Mouse (Mus musculus) embryo, embryonic 10 days (tissue): ENCODE results near the gene Tmem29.
"Not testable (repeated sequence)": the region's sequence is repeated elsewhere in the genome, so short reads cannot be mapped to it uniquely, and the experiment has no call there.

ENCODE experiments used
- DNase-seq: peaks from one replicate; pipeline ENCODE4 v3.0.0-alpha.2; 2015; ENCODE audit warnings: low spot score

Tmem29 gene

DNA sequence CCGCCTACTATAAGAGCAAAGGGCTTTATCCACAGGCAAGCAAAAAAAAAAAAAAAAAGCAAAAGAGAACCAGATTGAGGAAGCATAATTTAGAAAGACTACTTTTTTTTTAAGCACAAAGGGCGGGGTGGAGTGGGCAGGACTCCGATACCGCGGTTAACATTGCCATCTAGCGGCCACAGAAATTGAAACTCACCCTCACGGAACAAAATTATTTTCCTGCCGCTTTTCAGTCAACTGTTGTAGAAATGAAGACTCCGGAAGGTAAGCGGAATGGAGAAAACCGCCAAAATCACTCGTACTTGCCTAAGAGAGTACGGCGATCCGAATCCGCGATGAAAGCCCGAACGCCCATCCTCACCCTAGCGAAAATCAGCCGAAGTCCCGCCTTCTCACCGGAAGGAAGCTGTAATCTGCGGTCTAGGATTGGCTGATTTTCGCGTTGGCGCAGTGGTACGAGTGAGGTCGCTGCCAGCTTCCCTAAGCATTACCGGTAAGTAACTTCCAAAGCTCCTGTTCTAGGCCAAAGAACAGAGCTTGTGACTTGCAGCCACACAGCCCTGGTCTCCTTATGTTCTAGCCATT lies at the start of gene Tmem29:
TSS of gene Tmem29 (minus strand) at position 389 of the 585 bp plus-strand sequence.
- DNase-seq: peak; percentile 93

GRCm38 (mm10) chrX:150508696-150509095 lies 49.7 kb upstream of the Tmem29 start:
- no peak for DNase-seq

- DNase-seq: not testable (repeated sequence)
Observed at GRCm38 (mm10) chrX:150487811-150488210, 28.9 kb upstream of the Tmem29 start.

- DNase-seq: not testable (repeated sequence)
Observed at GRCm38 (mm10) chrX:150486314-150487030, 27.5 kb upstream of the Tmem29 start.

GRCm38 (mm10) chrX:150477854-150478780 lies 19.2 kb upstream of the Tmem29 start:
- peak; percentile 88 for DNase-seq

DNA sequence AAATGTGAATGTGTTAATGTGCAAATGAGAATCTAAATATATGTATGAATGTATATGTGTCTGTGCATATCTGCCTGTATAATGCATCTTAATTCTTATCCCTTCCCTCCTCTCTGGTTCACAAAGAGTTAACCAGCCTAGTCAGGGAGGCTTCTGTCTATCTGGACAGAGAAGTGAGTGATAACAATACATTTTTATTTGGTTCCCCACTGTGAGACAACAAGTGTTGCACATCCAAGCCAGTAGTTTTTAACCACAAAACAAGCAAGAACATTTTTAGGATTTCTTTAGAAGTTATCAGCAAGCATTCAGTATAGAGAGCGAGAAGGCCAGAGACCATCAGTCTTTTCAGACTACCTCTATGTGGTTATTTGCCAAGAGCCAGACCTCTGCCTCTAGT lies 12.5 kb upstream of the Tmem29 start:
- DNase-seq: no peak

GRCm38 (mm10) chrX:150468266-150468665 lies 9.3 kb upstream of the Tmem29 start:
- DNase-seq: no peak

- not testable (repeated sequence) for DNase-seq
Observed at GRCm38 (mm10) chrX:150466817-150467216, 7.9 kb upstream of the Tmem29 start.

- no peak for DNase-seq
Observed at GRCm38 (mm10) chrX:150460143-150460542, 1.2 kb upstream of the Tmem29 start.

- DNase-seq: peak; percentile 6
Observed at GRCm38 (mm10) chrX:150459411-150459927, 515 bp upstream of the Tmem29 start.

DNA sequence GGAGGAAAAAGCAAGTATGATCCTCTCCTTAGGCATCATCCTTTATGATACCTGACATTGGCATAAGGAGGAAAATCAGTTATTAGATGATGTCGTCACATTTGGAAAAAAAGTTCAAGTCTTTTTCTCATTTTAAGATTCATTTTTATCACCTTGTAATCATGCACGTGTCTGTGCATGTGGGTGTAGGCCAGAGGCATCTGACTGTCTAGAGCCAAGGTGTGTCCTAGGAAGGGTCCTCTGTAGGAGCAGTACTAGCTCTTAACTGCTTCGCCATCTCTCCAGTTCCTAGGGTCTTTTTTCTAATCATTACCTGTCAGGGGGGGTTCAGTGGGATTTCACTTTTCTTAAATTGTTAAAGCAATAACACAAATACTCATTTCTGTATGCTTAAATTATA lies 818 bp downstream of the Tmem29 start:
- DNase-seq: no peak

- peak; percentile 75 for DNase-seq
Observed at GRCm38 (mm10) chrX:150440505-150441338, 18.2 kb downstream of the Tmem29 start.

DNA sequence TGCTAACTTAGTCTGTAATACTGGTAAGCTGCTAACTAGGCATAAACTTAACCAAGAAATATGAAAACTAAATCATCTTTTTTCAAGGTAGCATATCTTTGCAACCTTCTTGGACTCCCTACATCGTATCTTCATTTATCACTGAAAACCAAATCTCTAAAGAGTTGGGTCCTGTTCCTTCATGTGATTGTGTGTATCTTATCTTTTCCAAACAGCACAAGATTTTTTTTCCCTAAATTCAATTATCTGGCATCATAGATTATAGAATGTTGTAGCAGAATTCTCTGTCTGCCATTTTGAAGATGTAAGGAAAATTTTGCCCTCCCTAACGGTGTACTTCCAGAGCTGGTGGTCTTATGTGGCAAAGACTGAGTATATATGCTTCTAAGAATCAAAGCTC lies 22.6 kb downstream of the Tmem29 start:
- DNase-seq: no peak

- no peak for DNase-seq
Observed at GRCm38 (mm10) chrX:150435367-150435766, 23.6 kb downstream of the Tmem29 start.

DNA sequence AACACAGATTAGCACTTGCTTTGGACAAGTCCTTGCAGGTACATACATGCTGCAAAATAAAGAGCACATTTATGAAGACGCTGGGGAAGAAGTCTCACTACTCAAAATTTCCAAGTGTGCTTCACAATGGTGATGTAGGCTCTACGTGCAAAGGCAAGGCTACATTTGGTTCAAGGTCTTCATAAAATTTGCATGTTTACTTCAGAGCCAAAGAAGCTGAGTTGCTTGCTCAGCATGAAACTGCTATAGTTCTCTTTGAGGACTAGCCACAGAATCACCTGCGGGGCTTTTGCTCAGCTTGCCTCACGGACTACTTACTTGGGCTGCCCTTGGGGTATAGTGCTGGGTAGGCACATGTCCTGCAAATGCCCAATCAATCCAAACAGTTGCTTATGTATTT lies 45.4 kb downstream of the Tmem29 start:
- DNase-seq: no peak
